Mouse (Mus musculus) left cerebral cortex, adult 18-20 months (tissue): Measurements from ENCODE around the gene Lmbrd2. TPM values are rescaled to one million over a fixed set of nuclear protein-coding genes. Genes with fewer than 3 reads are reported as not detected.

Experiments used
- total RNA-seq, 2 experiments: library from RNA; stranded (reverse); gene quantifications; 2 replicates each; pipeline ENCODE4 v1.2.3; 2021

Lmbrd2 gene
- total RNA-seq, 2 experiments from 2014 or later: 68.9 to 71.6 TPM

Other genes starting within 250 kb of the Lmbrd2 start
- gene Ranbp3l, start 172.6 kb upstream of the Lmbrd2 start, total RNA-seq: 10 to 100 TPM; 10.4 to 11.1 TPM
- 10 to 100 TPM; 45.1 to 47.7 TPM for gene Nadk2, start 69.3 kb upstream of the Lmbrd2 start, total RNA-seq
- 1 to 10 TPM; 4.8 to 5.1 TPM for gene Skp2, start 14.9 kb downstream of the Lmbrd2 start, total RNA-seq
- not detected for gene Ugt3a1, start 136.3 kb downstream of the Lmbrd2 start, total RNA-seq
- not detected for gene Ugt3a2, start 195.0 kb downstream of the Lmbrd2 start, total RNA-seq